Mouse (Mus musculus) gastrocnemius, postnatal 4 days (tissue): ENCODE data around the gene Vstm5. TPM values are rescaled to one million over a fixed set of nuclear protein-coding genes. Genes with fewer than 3 reads are reported as not detected.

Experiments used
- DNase-seq, 2 experiments: peaks; one replicate each; pipeline ENCODE4 v3.0.0; 2021 to 2022; ENCODE audit warnings: low spot score in 2 of 2, mixed read lengths in 2 of 2
- total RNA-seq, 2 experiments: library from RNA; stranded (reverse); gene quantifications; 2 replicates each; pipeline ENCODE4 v1.2.3; 2021

Gene Vstm5
- total RNA-seq, 2 experiments from 2014 or later, result 0.81 to 1.3 TPM

- DNase-seq, result no peak
Measured at GRCm38 (mm10) chr9:15307257-15307656, 68.4 kb downstream of the Vstm5 start.

GRCm38 (mm10) chr9:15308254-15308653, 69.4 kb downstream of the Vstm5 start:
- no peak for DNase-seq

Other genes starting within 250 kb of the Vstm5 start
- 10 to 100 TPM; 37.5 to 42.5 TPM for gene Panx1, start 193.6 kb upstream of the Vstm5 start, total RNA-seq
- under 1 TPM; 0.54 to 0.71 TPM for gene Hephl1, start 126.9 kb upstream of the Vstm5 start, total RNA-seq
- gene Med17, start 40.9 kb downstream of the Vstm5 start, total RNA-seq, result 10 to 100 TPM; 19.8 to 26.0 TPM
- gene Taf1d, start 67.2 kb downstream of the Vstm5 start, total RNA-seq, result 10 to 100 TPM; 66.9 to 89.1 TPM
- 10 to 100 TPM; 19.5 to 20.6 TPM for gene 4931406C07Rik, start 67.4 kb downstream of the Vstm5 start, total RNA-seq
- 10 to 100 TPM; 13.2 to 18.0 TPM for gene Cep295, start 118.7 kb downstream of the Vstm5 start, total RNA-seq